Mouse (Mus musculus): ENCODE results near the gene Wars2.

GRCm38 (mm10) chr3:99211105-99211698, 70.3 kb downstream of the Wars2 start:
- TF ChIP-seq CTCF (IDR thresholded peaks at IDR 0.05; ENCODE audit: extremely low read depth, insufficient read length, insufficient replicate concordance, low read depth, low read length) (no peak), POLR2A (IDR thresholded peaks at IDR 0.05; ENCODE audit: low read depth, low read length) (no peak)
